Mouse (Mus musculus) right cerebral cortex, adult 18-20 months (tissue): ENCODE data around the gene Cfap97d1.
A peak's percentile ranks its signal among the peaks of the same experiment; 100 is the strongest.

Source experiments
- DNase-seq: peaks from one replicate; pipeline ENCODE4 v3.0.0; 2022; ENCODE audit warnings: mixed read lengths

Cfap97d1 gene

DNA sequence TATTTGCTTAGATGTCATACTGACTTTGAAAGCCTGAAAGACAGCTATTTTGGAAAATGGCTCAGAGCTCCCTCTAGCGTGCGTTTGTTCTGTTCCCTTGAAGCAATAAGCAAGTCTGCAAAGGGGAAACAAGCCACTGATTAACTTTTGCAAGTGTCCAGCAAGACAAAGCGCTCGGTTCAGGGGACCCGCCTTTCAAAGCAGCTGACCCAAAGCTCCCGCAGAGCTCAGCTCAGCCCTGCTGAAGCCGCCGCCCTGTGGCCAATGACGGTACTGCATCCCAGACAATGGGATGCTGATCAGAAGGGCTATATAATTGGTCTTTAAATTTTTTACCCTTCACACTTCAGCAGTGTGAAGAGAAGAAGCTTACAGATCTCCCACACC is 56.1 kb downstream of the Cfap97d1 start:
- DNase-seq = peak; percentile 51

DNA sequence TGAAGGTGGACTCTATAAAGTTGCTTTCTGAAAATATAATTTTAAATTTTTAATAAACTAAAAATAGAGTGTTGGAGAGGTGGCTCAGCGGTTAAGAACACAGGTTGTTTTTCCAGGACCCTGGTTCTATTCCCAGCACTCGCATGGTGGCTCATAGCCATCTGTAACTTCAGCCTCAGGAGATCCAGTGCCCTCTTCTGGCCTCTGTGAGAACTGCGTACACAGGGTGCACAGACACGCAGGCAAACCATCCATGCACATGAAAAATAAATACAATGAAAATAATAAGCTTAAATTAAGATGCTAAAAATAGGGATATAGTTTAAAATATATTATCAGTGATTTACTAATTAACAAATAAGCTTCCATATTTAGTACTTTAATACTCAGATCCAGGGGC is 56.6 kb downstream of the Cfap97d1 start:
- no peak for DNase-seq

DNA sequence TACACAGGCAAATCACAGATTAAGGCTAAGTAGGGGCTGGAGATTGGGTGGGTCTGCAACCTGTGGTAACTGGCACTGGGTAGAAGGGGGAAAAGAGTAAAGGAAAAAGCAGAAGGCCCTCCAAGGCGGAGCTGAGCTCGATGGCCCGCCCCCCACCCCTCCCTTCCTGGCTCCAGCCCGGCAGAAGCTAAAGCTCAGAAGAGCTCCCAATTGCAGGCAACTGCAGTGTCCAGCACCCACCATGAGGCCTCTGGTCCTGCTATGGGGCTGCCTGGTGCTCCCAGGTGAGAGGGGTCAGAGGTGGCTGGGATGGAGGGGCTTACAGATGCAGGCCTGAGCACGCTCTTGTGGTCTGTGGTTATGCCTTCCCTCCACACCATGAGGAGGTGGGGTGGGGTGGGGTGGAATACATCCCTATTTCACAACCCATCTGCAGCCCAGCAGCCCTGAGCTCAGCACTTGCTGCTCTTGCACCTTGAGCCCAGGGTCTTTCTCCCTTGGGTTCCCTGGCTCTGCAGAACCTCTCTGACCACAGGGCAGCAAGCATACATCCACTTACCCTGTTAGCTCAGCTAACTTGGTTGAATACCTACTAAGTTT is 57.4 kb downstream of the Cfap97d1 start, which contains the start of gene Cd300lg:
Gene Cd300lg, plus strand, starts transcription at position 160 of the 600 bp plus-strand sequence.
- DNase-seq = no peak
